Mouse (Mus musculus) central nervous system, embryonic 11.5 days (tissue): ENCODE measurements around the gene Vmn1r189. TPM values are rescaled to one million over a fixed set of nuclear protein-coding genes. Genes with fewer than 3 reads are reported as not detected.

Experiments used
- polyA plus RNA-seq: library from polyadenylated mRNA; depleted of rRNA; stranded (reverse); fragments of >200 nt; gene quantifications from 2 replicates; pipeline ENCODE4 v1.2.3, GENCODE M21; 2012; rRNA removed

Vmn1r189 gene
- polyA plus RNA-seq: not detected in 2 replicates

DNA sequence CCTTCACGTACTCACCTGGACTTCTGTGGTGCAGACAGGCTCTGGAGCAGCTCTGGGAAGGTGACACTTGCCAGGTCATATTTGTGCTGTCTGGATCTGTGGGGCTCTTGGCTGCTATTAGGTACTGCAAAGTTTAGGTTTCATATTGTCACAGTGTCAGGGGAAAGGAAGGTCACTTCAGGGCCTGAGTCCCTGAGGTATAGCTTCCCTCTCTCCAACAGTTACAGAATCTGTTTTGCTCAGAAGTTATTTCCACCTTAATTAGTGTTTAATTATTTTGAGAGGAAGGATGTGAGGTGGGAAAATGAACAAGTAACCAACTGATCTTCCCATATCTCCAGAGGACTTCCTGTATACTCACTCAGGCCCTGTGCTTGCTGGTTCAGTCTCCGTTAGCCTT, at the start of gene Vmn1r189:
TSS of gene Vmn1r189 (minus strand) at position 101 of the 400 bp plus-strand sequence.

DNA sequence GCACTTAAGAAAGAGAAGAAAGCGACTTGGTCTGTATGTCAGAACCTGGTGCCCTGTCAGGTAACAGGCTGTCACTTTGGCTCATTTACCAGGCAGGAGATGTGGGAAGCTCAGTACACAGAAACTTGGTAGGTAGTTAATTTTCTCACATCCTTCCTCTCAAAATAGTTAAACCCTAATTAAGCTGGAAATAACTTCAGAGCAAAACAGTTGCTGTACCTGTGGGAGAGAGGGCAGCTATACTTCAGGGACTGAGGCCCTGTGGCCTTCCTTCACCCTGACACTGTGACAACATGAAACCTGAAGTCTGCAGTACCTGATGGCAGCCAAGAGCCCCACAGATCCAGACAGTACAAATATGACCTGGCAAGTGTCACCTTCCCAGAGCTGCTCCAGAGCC, 21.5 kb downstream of the Vmn1r189 start, which contains the start of gene Vmn1r188:
TSS of gene Vmn1r188 (plus strand) at position 301 of the 400 bp plus-strand sequence.

Other genes with a start within 250 kb of the Vmn1r189 start
- gene Zfp184, start 160.7 kb downstream of the Vmn1r189 start, polyA plus RNA-seq: 13.1 and 19.9 TPM in 2 replicates
- 0.04 TPM in 1 of 2 replicates, not detected in the other for gene Pom121l2, start 124.6 kb downstream of the Vmn1r189 start, polyA plus RNA-seq
- gene Prss16, start 96.1 kb downstream of the Vmn1r189 start, polyA plus RNA-seq: 0.24 and 0.47 TPM in 2 replicates
- gene Hist1h2ah, start 70.3 kb downstream of the Vmn1r189 start, polyA plus RNA-seq: 11.5 and 15.7 TPM in 2 replicates
- gene Hist1h2bk, start 70.0 kb downstream of the Vmn1r189 start, polyA plus RNA-seq: 21.2 and 30.1 TPM in 2 replicates
- 60.0 and 87.2 TPM in 2 replicates for gene Hist1h4i, start 64.5 kb downstream of the Vmn1r189 start, polyA plus RNA-seq
- 45.5 and 69.8 TPM in 2 replicates for gene Hist1h2ag, start 62.9 kb downstream of the Vmn1r189 start, polyA plus RNA-seq
- 14.7 and 26.0 TPM in 2 replicates for gene Hist1h2bj, start 62.6 kb downstream of the Vmn1r189 start, polyA plus RNA-seq
- not detected in 2 replicates for gene Vmn1r188, start 21.4 kb downstream of the Vmn1r189 start, polyA plus RNA-seq
- gene Vmn1r191, start 78.1 kb upstream of the Vmn1r189 start, polyA plus RNA-seq: not detected in 2 replicates
- gene Vmn1r192, start 85.3 kb upstream of the Vmn1r189 start, polyA plus RNA-seq: not detected in 2 replicates
- not detected in 2 replicates for gene Vmn1r193, start 117.3 kb upstream of the Vmn1r189 start, polyA plus RNA-seq
- gene Vmn1r194, start 138.4 kb upstream of the Vmn1r189 start, polyA plus RNA-seq: not detected in 2 replicates
- not detected in 2 replicates for gene Vmn1r195, start 164.7 kb upstream of the Vmn1r189 start, polyA plus RNA-seq
- not detected in 2 replicates for gene Vmn1r196, start 184.1 kb upstream of the Vmn1r189 start, polyA plus RNA-seq
- gene Vmn1r197, start 218.8 kb upstream of the Vmn1r189 start, polyA plus RNA-seq: not detected in 2 replicates
- not detected in 2 replicates for gene Vmn1r198, start 244.5 kb upstream of the Vmn1r189 start, polyA plus RNA-seq